Mouse (Mus musculus) CD4-positive, CD25-positive, alpha-beta regulatory T cell, adult 9 weeks (primary cell): Measurements from ENCODE around the gene Mtif3. TPM values are rescaled to one million over a fixed set of nuclear protein-coding genes. Genes with fewer than 3 reads are reported as not detected.

Experiments
- polyA plus RNA-seq: library from polyadenylated mRNA; unstranded; fragments of 100-300 nt; shearing (Covaris generic); gene quantifications from one replicate; pipeline ENCODE4 v1.2.1, GENCODE M21; 2017

Gene Mtif3
- 43.9 TPM for polyA plus RNA-seq

DNA sequence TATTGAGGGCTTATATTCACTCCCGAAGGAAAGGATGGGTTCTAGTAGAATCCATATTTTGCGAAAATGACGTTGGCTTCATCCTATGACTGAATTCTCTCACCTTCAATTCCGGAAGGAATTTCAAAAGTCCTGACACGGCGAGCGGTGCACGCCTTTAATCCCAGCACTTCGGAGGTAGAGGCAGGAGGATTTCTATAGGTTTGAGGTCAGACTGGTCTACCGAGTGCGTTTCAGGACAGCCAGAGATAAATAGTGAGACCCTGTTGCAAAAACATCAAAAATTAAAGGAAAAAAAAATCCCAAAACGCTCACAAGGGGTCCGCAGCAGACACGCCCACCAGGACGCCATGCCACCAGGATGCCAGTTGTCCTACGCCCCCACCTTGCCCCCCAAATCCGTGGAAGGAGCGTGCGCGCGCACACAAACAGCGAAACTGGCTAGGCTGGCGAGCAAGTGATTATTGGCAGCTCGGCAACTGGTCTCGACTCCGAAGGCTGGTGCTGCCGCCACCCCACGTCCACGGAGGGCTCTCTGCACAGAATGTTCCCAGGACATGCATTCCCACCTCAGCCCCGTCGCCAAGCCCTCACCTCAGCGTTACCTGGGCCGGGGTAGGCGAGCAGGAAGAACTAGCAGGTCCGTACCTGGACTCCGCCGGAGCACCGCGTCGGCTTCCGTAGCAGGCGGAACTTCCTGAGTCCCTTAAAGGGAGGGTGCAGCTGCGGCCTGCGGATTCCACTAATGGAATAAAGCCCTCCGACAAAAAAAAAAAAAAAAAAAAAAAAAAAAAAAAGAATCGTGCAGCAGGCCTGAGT lies at the start of gene Mtif3:
Mtif3 (minus strand) TSS at position 683 of the 819 bp plus-strand sequence.

DNA sequence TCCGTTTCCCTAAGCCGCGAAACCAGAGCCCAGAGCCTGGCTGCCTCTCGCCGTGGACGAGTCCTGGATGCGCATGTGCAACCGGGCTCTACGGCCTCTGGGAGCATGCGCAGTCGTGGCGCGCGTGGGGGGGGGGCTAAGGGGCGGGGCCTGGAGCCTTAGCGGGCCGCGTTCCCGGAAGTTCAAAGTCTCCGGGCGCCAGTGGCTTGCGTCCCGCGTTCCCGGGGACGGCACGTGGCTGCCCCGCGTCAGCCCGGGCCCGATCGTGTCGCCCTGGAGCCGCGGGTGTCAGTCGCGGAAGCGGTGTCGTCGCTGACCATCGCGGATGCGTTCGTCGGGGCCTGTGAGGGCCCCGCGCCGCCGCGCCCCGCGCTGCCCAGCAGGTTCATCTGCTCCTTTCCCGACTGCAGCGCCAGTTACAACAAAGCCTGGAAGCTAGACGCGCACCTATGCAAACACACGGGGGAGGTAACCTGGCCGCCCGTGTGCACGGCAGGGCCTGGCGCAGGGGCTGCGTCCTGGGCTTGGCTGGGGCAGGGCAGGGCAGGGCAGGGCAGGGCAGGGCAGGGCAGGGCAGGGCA lies 15.0 kb downstream of the Mtif3 start, which contains the start of gene Gtf3a:
Gtf3a (plus strand) TSS at position 150 of the 581 bp plus-strand sequence.

Other genes with a start within 250 kb of the Mtif3 start
- 3.8 TPM for gene Usp12, start 168.8 kb downstream of the Mtif3 start, polyA plus RNA-seq
- gene Rpl21, start 130.9 kb downstream of the Mtif3 start, polyA plus RNA-seq = 541 TPM
- gene Rasl11a, start 118.7 kb downstream of the Mtif3 start, polyA plus RNA-seq = 4.2 TPM
- gene Gtf3a, start 15.1 kb downstream of the Mtif3 start, polyA plus RNA-seq = 24.0 TPM
- gene Lnx2, start 112.8 kb upstream of the Mtif3 start, polyA plus RNA-seq = 34.2 TPM
- 182 TPM for gene Polr1d, start 113.2 kb upstream of the Mtif3 start, polyA plus RNA-seq
- gene Gsx1, start 224.9 kb upstream of the Mtif3 start, polyA plus RNA-seq = not detected